Mouse (Mus musculus) bone marrow macrophage, adult 2 months (primary cell): ENCODE data around the gene Arhgef40.

Experiments
- CTCF ChIP-seq: IDR thresholded peaks from 2 replicates; pipeline ENCODE4 v1.5.1; 2012; ENCODE audit warnings: low read depth, mild to moderate bottlenecking, low read length, moderate library complexity
- POLR2A ChIP-seq: IDR thresholded peaks from 2 replicates; pipeline ENCODE4 v1.6.1; 2012; ENCODE audit warnings: mild to moderate bottlenecking, low read depth, low read length, borderline replicate concordance

GRCm38 (mm10) chr14:51983251-51983650, 1.3 kb upstream of the Arhgef40 start:
- no peak for TF ChIP-seq CTCF
- no peak for TF ChIP-seq POLR2A
